Mouse (Mus musculus) kidney, postnatal 14 days (tissue): ENCODE results near the gene Gcfc2.

Experiments
- DNase-seq: peaks from one replicate; pipeline ENCODE4 v3.0.0; 2022; ENCODE audit warnings: mixed read lengths

The Gcfc2 gene

GRCm38 (mm10) chr6:81923523-81924142 lies at the start of gene Gcfc2:
Gene Gcfc2, plus strand, starts transcription at chr6:81923669.
- DNase-seq, result peak; percentile 95

DNA sequence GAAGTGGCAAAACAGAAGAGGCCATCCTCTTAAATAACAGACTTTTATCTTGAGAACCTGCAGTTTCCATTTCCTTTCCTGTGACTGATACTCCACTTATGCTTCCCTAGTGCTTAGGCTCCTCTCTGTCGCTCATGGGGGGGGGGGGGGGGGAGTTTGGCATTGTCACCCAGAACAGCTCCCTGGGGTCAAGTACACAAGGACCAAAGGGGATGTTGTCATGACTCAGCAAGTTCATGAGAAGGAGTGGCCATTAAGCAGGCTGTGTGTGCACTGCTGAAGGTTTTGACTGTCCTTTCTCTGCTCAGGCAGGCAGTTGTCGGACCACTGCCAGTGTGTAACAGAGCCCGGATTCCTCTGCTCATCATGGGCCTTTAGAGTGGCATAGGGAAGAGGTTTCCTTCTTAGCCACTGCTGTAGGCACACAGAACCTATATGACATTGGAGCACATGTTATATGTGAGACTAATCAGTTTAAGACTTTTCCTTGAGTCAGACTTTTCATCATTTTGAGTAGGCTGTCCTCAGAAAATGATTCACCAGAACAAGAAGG lies 27.7 kb upstream of the Gcfc2 start:
- no peak for DNase-seq

DNA sequence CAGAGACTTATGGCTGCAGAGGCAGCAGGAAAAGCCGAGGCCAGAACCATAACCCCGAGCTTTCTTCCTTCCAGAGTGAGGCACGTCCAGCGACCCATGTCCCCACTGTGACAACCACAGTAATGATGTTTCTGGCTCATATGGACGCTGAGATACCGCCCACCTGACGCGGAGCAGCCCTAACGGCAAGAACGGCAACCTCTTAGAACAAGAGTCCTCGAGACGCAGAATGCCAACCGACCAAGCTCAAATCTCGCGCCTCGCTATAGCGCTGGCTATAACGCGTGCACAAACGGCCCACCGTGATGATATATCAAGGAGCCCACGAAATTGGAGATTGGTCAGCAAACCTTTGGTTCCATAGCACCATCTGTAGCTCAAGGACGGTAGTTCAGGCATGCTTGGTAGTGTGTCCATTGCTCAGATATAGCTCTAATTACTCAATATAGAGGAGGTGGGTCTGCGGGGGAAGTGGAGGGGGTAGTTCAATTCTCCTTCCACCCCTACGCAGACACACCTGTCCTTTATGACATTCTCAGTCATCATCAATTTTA lies 13.1 kb upstream of the Gcfc2 start:
- no peak for DNase-seq

DNA sequence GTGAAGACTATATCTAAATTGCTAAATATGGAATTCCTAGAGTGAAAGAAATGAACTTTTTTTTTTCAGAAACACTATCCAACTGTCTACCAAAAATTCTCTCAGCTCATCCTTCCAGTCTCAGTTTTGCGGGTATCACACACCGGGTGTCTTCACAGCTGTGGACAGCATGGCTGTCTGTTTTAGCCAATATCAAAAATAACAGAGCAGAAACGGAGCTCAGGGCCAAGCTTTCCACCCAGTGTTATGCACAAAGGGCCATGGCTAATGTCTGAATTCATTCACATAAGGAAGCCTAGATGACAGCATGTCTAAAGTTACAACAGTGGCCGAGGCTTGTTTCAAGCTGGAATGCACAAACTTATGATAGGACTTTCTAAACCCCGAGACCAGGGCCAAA lies 12.2 kb upstream of the Gcfc2 start:
- no peak for DNase-seq

DNA sequence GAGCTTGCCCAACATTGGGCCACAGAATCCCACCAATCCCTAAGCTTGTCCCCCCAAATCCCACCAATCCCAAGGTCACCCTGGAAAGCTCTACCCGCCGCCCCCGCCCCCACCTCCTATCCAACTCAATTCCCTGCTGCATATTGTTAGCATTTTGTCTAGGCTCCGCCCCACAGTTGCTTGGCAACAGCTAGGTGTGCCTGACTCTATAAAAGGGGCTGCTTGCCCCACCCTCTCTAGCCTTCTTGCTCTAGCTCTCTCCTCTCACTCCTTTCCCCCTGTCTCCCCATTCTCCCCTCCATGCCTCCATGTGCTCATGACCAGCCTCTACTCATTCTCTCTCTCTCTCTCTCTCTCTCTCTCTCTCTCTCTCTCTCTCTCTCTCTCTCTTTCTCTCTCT lies 11.8 kb upstream of the Gcfc2 start:
- DNase-seq, result no peak

GRCm38 (mm10) chr6:81912177-81912576 lies 11.3 kb upstream of the Gcfc2 start:
- no peak for DNase-seq

DNA sequence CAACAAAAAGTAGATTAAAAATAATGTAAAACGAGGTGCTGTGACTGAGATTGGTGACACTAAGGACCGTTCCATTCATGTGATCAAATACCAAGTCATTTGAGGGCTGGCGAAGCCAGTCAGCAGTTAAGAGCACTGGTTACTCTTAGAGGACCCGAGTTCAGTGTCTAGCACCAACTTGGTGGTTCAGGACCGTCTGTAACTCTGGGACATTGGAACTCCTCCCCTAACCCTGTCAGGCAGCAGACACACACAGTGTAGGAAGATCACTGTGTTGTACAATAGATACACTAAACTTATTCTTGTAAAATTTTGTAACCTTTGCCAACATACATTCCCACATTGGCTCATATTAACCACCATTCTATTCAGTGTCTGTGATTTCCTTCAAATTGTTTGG lies 835 bp downstream of the Gcfc2 start:
- no peak for DNase-seq

GRCm38 (mm10) chr6:81929402-81929801 lies 5.9 kb downstream of the Gcfc2 start:
- no peak for DNase-seq

GRCm38 (mm10) chr6:81933281-81933680 lies 9.8 kb downstream of the Gcfc2 start:
- no peak for DNase-seq

DNA sequence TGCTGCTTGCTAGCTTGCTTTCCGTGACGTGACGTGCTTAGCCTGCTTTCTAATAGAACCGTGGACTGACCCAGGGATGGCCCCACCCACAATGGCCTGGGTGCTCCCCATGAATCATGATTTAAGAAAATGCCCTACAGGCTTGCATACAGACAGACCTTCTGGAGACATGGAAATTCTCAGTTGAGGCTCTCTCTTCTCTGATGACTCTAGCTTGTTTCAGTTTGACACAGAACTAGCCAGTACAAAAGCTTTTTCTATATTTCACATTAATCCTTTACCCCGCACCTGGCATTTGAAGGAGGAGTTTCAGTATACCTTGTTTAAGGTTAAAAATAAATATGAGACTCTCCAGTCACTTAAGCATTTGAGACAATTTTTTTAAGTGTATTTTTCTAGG lies 18.2 kb downstream of the Gcfc2 start:
- no peak for DNase-seq

DNA sequence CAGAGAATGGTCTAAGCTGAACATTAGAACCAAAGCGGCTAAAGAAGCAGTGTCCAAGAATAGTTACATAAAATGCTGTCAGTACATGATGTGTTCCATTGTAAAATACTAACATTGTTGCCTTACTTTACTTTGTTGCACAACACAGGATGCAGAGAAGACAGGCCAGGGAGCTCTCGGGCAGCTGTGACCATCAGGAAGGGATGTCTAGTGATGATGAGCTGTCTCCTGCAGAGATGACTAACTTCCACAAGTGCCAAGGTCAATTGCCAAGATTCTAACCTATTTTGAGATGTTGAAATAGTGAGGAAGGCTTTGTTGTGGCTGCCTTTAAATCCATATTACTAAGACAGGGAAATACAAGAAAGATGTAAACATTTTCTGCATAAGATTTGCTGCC lies 19.8 kb downstream of the Gcfc2 start:
- DNase-seq, result no peak

DNA sequence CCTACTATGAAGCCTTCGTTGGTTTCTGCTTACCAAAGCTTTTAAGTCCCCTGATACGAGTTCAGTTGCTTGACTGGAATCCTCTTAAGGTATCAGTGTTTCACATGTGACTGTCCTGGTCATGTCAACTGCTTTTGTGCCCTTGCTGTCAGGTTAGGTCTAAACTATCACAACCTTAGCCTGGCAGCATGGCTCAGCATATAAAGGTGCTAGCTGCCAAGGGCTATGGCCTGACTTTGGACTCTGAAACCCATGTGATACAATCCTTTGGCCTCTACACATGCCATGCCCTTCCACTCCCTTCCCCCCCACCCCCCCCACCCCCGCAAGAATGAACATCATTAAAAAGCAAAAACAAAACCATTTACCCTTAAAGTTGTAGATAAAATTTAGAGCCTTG lies 21.0 kb downstream of the Gcfc2 start:
- no peak for DNase-seq

GRCm38 (mm10) chr6:81946906-81947305 lies 23.4 kb downstream of the Gcfc2 start:
- no peak for DNase-seq

- DNase-seq, result no peak
Observed at GRCm38 (mm10) chr6:81955133-81955532, 31.7 kb downstream of the Gcfc2 start.

DNA sequence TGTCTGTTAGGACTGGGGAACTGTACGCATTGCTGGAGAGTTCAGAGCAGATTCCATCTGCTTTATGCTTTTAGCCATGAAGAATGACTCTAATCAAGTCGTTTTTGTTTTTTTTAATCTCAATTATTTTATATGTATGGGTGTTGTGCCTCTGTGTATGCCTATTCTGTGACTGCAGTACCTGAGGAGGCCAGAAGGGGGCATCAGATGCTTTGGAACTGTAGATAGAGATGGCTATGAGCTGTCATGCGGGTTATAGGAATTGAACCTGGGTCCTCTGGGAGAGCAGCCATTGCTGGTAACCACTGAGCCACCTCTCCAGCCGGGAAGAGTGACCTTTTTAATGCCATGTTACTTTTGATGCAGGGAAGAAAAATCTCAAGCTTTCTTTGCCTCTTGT lies 32.9 kb downstream of the Gcfc2 start:
- no peak for DNase-seq

DNA sequence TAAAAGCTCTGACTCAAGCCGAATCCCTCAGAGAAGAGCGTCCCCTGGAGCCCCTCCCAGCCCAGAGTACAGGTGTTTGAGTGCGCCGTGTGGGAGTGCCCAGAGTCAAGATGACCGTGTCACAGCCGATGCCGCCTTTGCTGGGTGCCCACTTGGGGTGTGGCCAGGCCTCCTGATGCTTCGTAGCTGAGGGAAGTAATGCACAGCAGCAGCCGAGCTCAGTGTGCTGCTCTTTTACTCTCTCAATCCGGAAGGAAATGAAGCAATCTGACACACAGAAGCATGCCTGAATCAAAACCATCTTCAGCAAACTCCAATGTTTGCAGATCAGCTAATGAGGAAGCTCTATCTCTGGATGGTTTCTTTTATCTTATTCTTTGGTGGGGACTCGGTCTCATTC lies 34.5 kb downstream of the Gcfc2 start:
- DNase-seq, result no peak

- DNase-seq, result no peak
Observed at GRCm38 (mm10) chr6:81959866-81960265, 36.4 kb downstream of the Gcfc2 start.

DNA sequence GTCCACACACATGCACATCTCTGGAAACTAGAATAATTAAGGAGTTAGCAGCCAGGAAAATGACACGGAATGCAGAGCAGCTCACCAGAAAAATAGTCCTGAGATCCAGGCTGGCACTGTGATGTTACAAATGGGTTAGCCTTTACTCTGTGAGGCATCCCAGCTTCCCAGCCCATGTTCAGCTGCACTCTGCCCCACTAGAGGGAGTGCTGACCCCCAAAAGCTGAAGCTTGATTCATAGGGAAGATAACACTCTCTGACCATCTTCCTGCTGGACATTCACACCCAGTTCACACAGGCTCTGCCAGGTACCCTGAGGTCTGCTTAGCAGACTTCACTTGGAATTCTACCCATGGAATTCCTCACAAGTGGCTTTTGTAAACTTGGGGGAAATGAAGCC lies 36.8 kb downstream of the Gcfc2 start:
- no peak for DNase-seq

- peak; percentile 94 for DNase-seq
Observed at GRCm38 (mm10) chr6:81965296-81966067, 42.0 kb downstream of the Gcfc2 start, which contains the start of gene Mrpl19. Gene Mrpl19, minus strand, starts transcription at chr6:81965958.

DNA sequence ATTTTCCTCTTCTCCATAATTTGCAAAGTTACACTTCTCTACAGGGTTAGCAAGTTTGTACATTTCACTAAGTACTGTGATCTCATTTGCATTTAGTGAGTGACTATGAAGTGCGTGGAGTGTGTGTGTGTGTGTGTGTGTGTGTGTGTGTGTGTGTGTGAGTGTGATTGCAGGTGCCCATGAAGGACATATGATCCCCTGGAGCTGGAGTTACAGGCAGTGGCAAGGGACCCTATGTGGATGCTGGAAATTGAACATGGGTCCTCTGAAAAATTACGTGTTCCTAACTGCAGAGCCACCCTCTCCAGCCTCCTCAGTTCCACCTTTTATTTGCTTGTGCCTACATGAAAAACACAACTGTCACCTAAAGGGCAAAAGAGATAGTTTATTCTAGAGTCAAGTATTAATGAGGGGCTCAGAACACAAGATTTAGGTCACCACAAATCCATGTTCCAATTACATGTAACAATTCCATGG lies 42.6 kb downstream of the Gcfc2 start:
- peak; percentile 6 for DNase-seq

DNA sequence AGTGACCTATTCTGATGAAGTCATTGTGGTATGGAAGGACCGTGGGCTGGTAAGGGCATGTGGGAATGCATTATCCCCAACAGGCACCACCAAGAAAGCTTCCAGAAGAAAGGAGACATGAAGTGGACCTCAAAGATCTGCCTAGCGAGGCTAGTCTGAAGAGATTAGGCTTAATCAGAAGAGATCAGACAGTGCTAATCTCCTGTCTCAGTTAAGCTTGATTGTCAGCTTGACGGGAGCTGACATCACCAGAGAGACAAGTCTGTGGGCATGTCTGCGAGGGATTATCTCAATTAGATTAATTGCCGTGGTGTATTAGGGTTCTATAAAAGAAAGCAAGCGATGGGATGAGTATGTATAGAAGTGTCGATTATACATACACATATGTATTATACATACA lies 47.7 kb downstream of the Gcfc2 start:
- DNase-seq, result no peak

DNA sequence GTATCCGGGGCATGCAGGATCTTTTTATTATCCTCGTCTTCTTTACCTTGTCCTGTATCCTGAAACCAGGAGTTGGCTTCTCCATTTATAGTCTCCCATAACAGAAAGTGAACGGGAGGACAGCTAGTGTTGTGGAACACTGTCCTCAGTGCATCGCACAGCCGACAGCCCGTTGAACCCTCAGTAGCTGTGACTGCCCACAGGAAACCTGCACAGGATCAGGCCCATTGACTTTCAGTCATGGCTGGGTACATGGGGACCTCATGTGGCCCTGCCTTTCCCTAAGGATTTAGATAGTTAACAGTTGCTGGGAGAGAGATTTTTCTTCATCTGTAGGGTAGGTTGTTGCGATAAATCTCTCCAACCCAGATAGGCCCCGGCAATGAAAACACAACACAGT lies 49.1 kb downstream of the Gcfc2 start:
- DNase-seq, result no peak

- DNase-seq, result peak; percentile 84
Observed at GRCm38 (mm10) chr6:81975971-81976621, 52.6 kb downstream of the Gcfc2 start.
